Mouse (Mus musculus): ENCODE measurements around the gene Spryd3.

DNA sequence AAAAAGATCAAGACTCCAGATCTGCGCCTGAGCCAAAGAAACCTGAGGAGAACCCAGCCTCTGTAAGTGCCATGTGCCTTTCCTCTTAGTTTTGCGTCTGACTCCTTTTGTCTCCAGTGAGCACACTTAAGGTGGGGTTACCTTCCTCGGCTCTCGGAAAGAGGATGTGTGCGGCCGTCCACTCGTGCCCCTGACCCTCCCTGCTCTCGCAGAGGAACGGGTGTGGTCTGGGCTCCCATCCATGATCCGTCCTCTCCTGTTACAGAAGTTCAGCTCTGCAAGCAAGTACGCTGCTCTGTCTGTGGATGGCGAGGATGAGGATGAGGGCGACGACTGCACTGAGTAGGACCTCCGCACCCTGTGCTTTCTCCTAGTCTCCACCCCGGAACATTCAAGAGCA, 41.0 kb downstream of the Spryd3 start:
- TF ChIP-seq CTCF (IDR thresholded peaks at IDR 0.05; ENCODE audit: extremely low read depth, insufficient read depth, low read length) (no peak), POLR2A (IDR thresholded peaks at IDR 0.05; ENCODE audit: extremely low read depth, insufficient read depth, low read length) (no peak)

Measured in cortical plate, adult 2 months (tissue).